Mouse (Mus musculus) cerebellum, adult 2 months (tissue): Measurements from ENCODE around the gene Gm1113. TPM values are rescaled to one million over a fixed set of nuclear protein-coding genes. Genes with fewer than 3 reads are reported as not detected.
A peak's percentile ranks its signal among the peaks of the same experiment; 100 is the strongest.

Experiments
- DNase-seq, 2 experiments: peaks; one replicate each; pipeline ENCODE4 v3.0.0; 2021
- H3K27ac ChIP-seq: fragments of 200-500 bp; 2 replicates; pipeline ENCODE4 v1.5.1; 2012; ENCODE audit warnings: low read length, control low read depth, inconsistent platforms; ENCODE audit not compliant: insufficient read depth
- H3K27me3 ChIP-seq: fragments of 200-500 bp; 2 replicates; pipeline ENCODE4 v1.6.1; 2012; ENCODE audit warnings: inconsistent platforms, mild to moderate bottlenecking, low read length, moderate library complexity; ENCODE audit not compliant: control insufficient read depth, insufficient read depth
- H3K4me1 ChIP-seq: fragments of 200-500 bp; 2 replicates; pipeline ENCODE4 v1.6.1; 2011; ENCODE audit warnings: low read length; ENCODE audit not compliant: control insufficient read depth, insufficient read depth
- H3K4me3 ChIP-seq: fragments of 200-500 bp; replicated peaks from 2 replicates; pipeline ENCODE3; 2011; ENCODE audit warnings: mild to moderate bottlenecking, low read depth, low read length, control low read depth; ENCODE audit not compliant: insufficient read depth
- CTCF ChIP-seq: fragments of 200-500 bp; IDR thresholded peaks from 2 replicates; pipeline ENCODE4 v1.5.1; 2011; ENCODE audit warnings: low read depth, mild to moderate bottlenecking, control low read depth, low read length, moderate library complexity, borderline replicate concordance; ENCODE audit not compliant: insufficient read depth
- POLR2A ChIP-seq: fragments of 200-500 bp; IDR thresholded peaks from 2 replicates; pipeline ENCODE4 v1.6.1; 2011; ENCODE audit warnings: low read length, control low read depth, borderline replicate concordance; ENCODE audit not compliant: insufficient read depth
- WGBS: fragments of 180-500 bp; shearing (Covaris S2); methylation state at CpG from one replicate; pipeline ENCODE4 v1.1.7; 2018; 5-methylcytosine and 5-hydroxymethylcytosine counted together
- polyA plus RNA-seq: library from polyadenylated mRNA; depleted of rRNA; stranded (reverse); fragments of >200 nt; gene quantifications from 2 replicates; pipeline ENCODE4 v1.2.3, GENCODE M21; 2012

Gene Gm1113
- polyA plus RNA-seq, 1 experiment, result not detected

DNA sequence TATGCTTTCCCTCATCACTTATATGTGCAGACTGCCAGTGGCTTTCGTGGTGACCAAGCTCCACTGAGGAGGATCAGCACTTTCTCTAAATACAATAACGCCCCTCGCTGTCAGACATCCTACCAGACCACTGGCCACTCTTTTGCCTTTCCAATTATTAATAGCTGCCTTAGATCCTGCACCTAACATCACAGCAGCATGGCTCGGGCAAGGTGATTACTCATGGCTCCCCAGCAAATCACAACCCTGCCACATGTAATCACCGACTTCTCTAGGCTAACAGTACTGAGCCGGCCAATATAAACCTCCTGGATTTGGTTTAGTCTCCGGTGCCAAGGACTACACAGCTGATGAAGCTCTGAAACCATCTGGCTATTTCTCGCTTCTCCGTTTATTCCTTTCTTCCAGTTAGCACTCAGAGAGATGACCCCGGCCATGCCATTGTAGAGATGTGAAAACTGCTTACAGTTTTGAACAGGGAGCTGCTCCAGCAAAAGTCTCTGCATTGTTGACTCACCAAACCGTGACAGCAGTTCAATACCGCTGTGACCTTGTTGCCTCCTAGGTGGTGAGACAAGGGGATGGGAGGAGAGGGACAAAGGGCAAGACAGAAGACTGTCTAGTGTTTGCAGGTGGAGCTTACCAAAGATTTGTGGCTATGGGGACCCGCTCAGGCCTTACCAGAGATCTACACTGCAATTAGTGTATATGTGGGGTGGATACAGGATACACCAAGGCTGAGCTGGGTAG, 21.1 kb upstream of the Gm1113 start:
- Histone ChIP-seq H3K4me3 (no peak overlapping the region), H3K27ac (no peak overlapping the region), H3K27me3 (no peaks in the 10 kb centered on the region), H3K4me1 (0 out of 2 replicates have a peak, but pooled peaks cover 3% of the 10 kb centered on the region)
- TF ChIP-seq POLR2A (no peak), CTCF (no peak)
- WGBS, result 40% methylated on average over 13 of the region's 13 CpGs
- no peak for DNase-seq

- TF ChIP-seq CTCF (no peak), POLR2A (no peak)
- 85% methylated on average over 4 of the region's 4 CpGs for WGBS
Measured at GRCm38 (mm10) chr9:35535876-35536275, 17.8 kb upstream of the Gm1113 start.

DNA sequence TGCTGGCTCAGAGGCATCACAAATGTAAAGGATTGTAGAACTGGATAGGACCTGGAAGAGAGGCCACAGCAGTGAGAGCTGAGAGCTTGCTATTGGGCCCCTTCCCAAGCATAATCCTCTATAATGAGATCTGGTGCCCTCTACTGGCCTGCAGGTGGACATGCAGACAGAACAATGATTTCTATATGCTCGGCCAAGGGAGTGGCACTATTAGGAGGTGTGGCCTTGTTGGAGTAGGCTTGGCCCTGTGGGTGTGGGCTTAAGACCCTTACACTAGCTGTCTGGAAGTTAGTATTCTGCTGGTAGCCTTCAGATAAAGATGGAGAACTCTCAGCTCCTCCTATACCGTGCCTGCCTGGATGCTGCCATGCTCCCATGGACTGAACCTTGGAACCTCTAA, 17.0 kb upstream of the Gm1113 start:
- TF ChIP-seq POLR2A (no peak), CTCF (peak; percentile 88)
- Histone ChIP-seq H3K27ac (no peak overlapping the region), H3K4me1 (0 out of 2 replicates have a peak, but pooled peaks cover 3% of the 10 kb centered on the region), H3K4me3 (no peak overlapping the region), H3K27me3 (no peaks in the 10 kb centered on the region)
- DNase-seq, result peak; percentile 50 to 57
- WGBS, result 13% methylated on average over 2 of the region's 2 CpGs

More at GRCm38 (mm10) chr9:35535876-35536275, 17.8 kb upstream of the Gm1113 start:
- DNase-seq, result no peak
- Histone ChIP-seq H3K4me3 (no peak overlapping the region), H3K4me1 (0 out of 2 replicates have a peak, but pooled peaks cover 3% of the 10 kb centered on the region), H3K27me3 (no peaks in the 10 kb centered on the region), H3K27ac (no peak overlapping the region)

DNA sequence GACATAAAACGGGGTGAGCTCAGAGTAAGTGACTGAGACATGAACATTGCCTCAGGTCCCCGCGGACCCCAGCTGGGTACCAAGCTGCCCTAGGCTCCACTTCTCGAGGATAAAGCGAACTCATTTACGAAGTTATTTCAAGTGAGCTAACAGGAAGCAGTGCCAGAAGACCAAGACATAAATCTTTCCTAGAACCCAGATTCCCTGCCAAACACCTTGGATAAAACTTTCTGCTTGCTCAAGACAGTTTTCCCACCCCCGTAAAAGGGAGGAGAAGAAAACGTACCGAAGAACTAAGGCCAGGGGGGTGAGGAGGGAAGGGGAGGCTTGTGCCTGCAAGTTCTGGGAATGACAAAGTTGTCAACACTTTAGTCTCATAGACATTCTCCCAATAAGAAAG, 15.2 kb upstream of the Gm1113 start:
- DNase-seq, result no peak

GRCm38 (mm10) chr9:35529796-35530195, 11.7 kb upstream of the Gm1113 start:
- Histone ChIP-seq H3K4me1 (no peaks in the 10 kb centered on the region), H3K27ac (no peak overlapping the region), H3K4me3 (no peak overlapping the region), H3K27me3 (no peaks in the 10 kb centered on the region)
- no peak for DNase-seq
- WGBS, result 6% methylated on average over 1 of the region's 1 CpGs
- no peak for TF ChIP-seq CTCF
- no peak for TF ChIP-seq POLR2A

More for the DNA sequence above, 15.2 kb upstream of the Gm1113 start:
- H3K27me3 ChIP-seq, result no peaks in the 10 kb centered on the region
- H3K4me1 ChIP-seq, result no peaks in the 10 kb centered on the region
- H3K4me3 ChIP-seq, result no peak overlapping the region
- 77% methylated on average over 9 of the region's 9 CpGs for WGBS
- no peak overlapping the region for H3K27ac ChIP-seq
- no peak for TF ChIP-seq CTCF

DNA sequence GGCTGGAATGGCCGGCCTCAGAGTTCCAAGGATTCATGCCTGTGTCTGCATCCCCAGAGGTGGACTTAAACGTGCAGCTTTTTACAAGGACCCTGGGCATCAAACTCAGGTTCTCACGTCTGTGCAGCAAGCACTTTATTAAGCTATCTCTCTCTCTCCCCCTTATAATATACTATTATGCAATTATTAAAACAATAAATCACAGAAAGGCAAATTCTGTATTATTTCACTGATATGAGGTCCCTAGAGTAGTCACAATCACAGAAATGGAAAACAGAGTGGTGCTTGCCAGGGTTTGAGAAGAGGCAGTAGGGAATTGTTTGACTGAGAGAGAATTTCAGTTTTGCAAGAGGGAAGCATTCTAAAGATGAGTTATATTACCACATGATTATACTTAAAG, 11.1 kb upstream of the Gm1113 start:
- Histone ChIP-seq H3K27me3 (no peaks in the 10 kb centered on the region), H3K27ac (no peak overlapping the region), H3K4me3 (no peak overlapping the region), H3K4me1 (no peaks in the 10 kb centered on the region)
- no peak for DNase-seq
- 81% methylated on average over 3 of the region's 3 CpGs for WGBS
- TF ChIP-seq POLR2A (no peak), CTCF (no peak)

DNA sequence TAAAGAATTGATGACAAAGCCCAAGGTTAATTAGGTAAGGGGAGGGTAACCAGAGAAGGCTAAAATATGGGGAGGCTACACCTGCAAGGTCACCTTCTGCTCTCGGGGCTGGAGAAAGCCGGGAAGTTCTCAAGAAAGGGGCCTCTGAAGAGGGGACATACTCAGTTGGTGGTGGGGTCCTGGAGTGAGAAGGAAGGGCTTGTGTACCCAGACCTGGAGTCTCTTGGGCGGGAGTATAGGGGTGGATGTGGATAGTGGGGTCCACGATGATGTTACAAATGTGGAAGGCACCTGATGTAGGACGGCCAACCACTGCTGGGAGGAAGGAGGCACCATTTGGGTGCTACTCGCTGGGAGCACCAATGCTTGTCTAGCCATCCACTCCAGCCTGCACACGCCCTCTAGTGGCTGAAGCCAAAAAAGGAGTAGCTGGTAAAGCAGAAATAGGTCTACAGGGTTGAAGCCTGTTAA, 5.9 kb upstream of the Gm1113 start:
- TF ChIP-seq CTCF (peak; percentile 89), POLR2A (no peak)
- peak; percentile 78 for DNase-seq
- no peaks in the 10 kb centered on the region for H3K4me1 ChIP-seq
- WGBS, result 7% methylated on average over 7 of the region's 7 CpGs
- H3K27ac ChIP-seq, result no peak overlapping the region
- H3K4me3 ChIP-seq, result no peak overlapping the region
- no peaks in the 10 kb centered on the region for H3K27me3 ChIP-seq

- peak; percentile 43 to 68 for DNase-seq
- TF ChIP-seq CTCF (no peak), POLR2A (no peak)
- Histone ChIP-seq H3K4me1 (no peaks in the 10 kb centered on the region), H3K27ac (no peak overlapping the region), H3K4me3 (no peak overlapping the region), H3K27me3 (no peaks in the 10 kb centered on the region)
- WGBS, result 10% methylated on average over 5 of the region's 5 CpGs
Measured at GRCm38 (mm10) chr9:35523541-35523940, 5.5 kb upstream of the Gm1113 start.
